Mouse (Mus musculus) cerebellum, adult 2 months (tissue): ENCODE data around the gene C2cd4a. TPM values are rescaled to one million over a fixed set of nuclear protein-coding genes. Genes with fewer than 3 reads are reported as not detected.

Experiments used
- DNase-seq, 2 experiments: peaks; one replicate each; pipeline ENCODE4 v3.0.0; 2021
- H3K27ac ChIP-seq: fragments of 200-500 bp; 2 replicates; pipeline ENCODE4 v1.5.1; 2012; ENCODE audit warnings: low read length, control low read depth, inconsistent platforms; ENCODE audit not compliant: insufficient read depth
- H3K27me3 ChIP-seq: fragments of 200-500 bp; 2 replicates; pipeline ENCODE4 v1.6.1; 2012; ENCODE audit warnings: inconsistent platforms, mild to moderate bottlenecking, low read length, moderate library complexity; ENCODE audit not compliant: control insufficient read depth, insufficient read depth
- H3K4me1 ChIP-seq: fragments of 200-500 bp; 2 replicates; pipeline ENCODE4 v1.6.1; 2011; ENCODE audit warnings: low read length; ENCODE audit not compliant: control insufficient read depth, insufficient read depth
- H3K4me3 ChIP-seq: fragments of 200-500 bp; replicated peaks from 2 replicates; pipeline ENCODE3; 2011; ENCODE audit warnings: mild to moderate bottlenecking, low read depth, low read length, control low read depth; ENCODE audit not compliant: insufficient read depth
- CTCF ChIP-seq: fragments of 200-500 bp; IDR thresholded peaks from 2 replicates; pipeline ENCODE4 v1.5.1; 2011; ENCODE audit warnings: low read depth, mild to moderate bottlenecking, control low read depth, low read length, moderate library complexity, borderline replicate concordance; ENCODE audit not compliant: insufficient read depth
- POLR2A ChIP-seq: fragments of 200-500 bp; IDR thresholded peaks from 2 replicates; pipeline ENCODE4 v1.6.1; 2011; ENCODE audit warnings: low read length, control low read depth, borderline replicate concordance; ENCODE audit not compliant: insufficient read depth
- WGBS: fragments of 180-500 bp; shearing (Covaris S2); methylation state at CpG from one replicate; pipeline ENCODE4 v1.1.7; 2018; 5-methylcytosine and 5-hydroxymethylcytosine counted together
- polyA plus RNA-seq: library from polyadenylated mRNA; depleted of rRNA; stranded (reverse); fragments of >200 nt; gene quantifications from 2 replicates; pipeline ENCODE4 v1.2.3, GENCODE M21; 2012; rRNA removed

Gene C2cd4a
- 0.07 and 0.10 TPM in 2 replicates for polyA plus RNA-seq

DNA sequence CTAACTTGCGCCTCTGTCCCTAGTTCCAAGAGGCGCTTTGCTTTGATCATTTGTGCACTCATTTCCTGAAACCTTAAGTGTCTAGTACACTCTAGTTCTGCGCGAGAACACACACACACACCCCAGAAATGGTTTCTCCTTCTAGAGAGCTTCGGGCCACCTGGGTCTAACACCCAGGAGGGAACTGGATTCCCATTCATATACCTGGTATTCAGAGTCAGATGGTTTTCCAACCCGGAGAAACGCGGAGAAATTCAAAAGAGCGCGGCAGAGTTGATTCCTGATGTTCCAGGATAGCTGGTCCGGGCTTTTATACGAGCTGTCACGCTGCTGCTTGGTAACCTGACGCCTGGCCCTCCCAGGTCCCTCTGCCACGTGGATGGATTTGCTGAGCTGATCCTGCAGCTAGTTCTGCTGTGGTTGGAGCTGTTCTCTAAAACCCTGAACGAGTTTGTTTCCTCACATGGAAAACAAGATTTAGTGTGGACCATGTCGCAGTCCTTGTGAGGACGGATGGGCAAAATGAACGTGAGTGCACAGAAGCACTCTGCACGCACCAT lies at the start of gene C2cd4a:
C2cd4a (minus strand) TSS at position 285 of the 560 bp plus-strand sequence.
- Histone ChIP-seq H3K27ac (no peak within 1 kb of the TSS), H3K4me1 (peaks cover 6% of the 10 kb centered on the region; the same call in 1 of the 2 replicates), H3K4me3 (peak within 1 kb of the TSS; percentile 49), H3K27me3 (no peaks in the 10 kb centered on the region)
- DNase-seq: no peak
- 7% methylated on average over 20 of the region's 20 CpGs for whole genome bisulfite sequencing
- TF ChIP-seq POLR2A (no peak), CTCF (no peak)

DNA sequence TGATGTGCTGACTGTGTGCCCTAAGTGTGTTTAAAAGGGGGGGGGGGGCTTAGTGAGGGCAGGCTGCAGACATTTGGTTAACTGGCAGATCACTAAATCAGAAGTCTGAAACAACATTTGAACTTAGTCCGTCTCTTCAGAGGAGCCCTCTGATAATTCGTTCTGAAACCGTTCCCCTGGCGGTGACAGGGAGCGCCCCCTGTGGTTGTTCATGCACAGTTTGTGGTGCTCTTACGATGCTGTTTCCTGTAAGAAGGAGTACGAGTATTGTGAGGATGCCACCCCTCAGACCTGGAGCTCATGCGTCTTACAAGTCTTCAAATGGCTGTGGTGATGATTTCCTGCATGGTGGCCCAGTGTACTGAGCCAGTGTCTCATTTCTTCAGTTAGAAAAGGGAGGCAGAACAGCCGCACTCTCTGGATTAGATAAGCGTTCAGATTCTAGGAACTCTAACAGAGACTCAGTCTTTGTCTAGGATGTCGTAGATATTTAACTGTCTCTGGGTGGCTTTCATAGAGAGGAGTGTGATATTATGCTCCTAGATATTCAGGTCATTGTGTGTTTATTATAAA lies 46.2 kb upstream of the C2cd4a start:
- DNase-seq: no peak
- Histone ChIP-seq H3K27me3 (no peaks in the 10 kb centered on the region), H3K27ac (no peak overlapping the region), H3K4me1 (no peaks in the 10 kb centered on the region), H3K4me3 (no peak overlapping the region)
- WGBS: 89% methylated on average over 11 of the region's 11 CpGs
- no peak for TF ChIP-seq CTCF
- TF ChIP-seq POLR2A: no peak

DNA sequence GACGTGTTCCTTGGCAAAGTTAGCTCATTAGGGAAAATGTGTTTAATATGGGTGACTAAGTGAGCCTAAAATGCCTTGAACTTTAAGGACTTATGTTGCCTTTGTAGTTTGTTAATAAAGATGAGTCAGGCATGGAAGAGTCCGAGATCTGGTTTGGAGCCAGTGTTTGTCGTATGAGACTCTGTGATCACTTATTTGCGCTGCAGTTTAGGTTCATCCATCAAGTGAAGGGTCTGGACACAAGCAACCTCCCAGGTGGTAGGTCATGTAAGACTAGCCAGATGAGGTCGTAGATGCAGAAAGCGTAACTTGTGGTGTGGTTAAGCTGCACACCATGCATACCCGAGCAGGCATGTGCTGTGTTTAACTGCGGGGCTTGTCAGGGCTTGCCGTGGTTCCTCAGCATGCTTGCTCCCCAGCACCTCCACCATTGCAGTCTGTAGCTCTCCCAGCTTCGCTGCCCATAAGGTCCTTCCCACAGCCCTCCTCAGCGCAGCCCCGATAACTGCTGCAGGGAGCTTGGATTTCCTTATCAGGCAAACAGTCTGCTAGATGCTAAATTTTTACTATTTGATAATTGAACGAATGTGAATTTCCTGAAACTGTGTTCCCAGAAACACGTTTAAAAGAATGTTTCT lies 45.1 kb upstream of the C2cd4a start:
- TF ChIP-seq CTCF: no peak
- TF ChIP-seq POLR2A: no peak
- no peak overlapping the region for H3K4me3 ChIP-seq
- no peak for DNase-seq
- no peaks in the 10 kb centered on the region for H3K27me3 ChIP-seq
- H3K27ac ChIP-seq: no peak overlapping the region
- 88% methylated on average over 14 of the region's 14 CpGs for WGBS
- H3K4me1 ChIP-seq: no peaks in the 10 kb centered on the region

DNA sequence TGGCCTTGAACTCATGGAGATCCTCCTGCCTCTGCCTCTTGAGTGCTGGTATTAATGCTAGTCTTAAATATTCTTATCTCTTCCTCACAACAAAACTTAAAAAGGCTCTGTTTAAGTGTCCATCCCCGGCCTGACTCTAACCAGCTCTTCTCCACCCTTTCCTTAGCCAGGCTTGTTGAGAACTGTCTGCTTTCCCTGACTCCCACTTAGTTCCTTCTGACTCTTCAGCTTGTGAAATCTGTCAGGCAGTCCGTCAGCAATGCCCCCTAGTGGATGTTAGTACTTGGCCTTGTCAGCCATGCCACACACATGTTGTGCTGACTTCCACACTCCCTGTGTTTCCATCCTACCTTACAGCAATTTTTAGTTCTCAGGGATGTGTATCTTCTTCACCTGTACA lies 43.2 kb upstream of the C2cd4a start:
- H3K4me1 ChIP-seq: no peaks in the 10 kb centered on the region
- peak; percentile 43 to 44 for DNase-seq
- no peaks in the 10 kb centered on the region for H3K27me3 ChIP-seq
- 53% methylated on average over 2 of the region's 2 CpGs for WGBS
- H3K27ac ChIP-seq: no peak overlapping the region
- TF ChIP-seq POLR2A: no peak
- peak; percentile 80 for TF ChIP-seq CTCF
- no peak overlapping the region for H3K4me3 ChIP-seq

DNA sequence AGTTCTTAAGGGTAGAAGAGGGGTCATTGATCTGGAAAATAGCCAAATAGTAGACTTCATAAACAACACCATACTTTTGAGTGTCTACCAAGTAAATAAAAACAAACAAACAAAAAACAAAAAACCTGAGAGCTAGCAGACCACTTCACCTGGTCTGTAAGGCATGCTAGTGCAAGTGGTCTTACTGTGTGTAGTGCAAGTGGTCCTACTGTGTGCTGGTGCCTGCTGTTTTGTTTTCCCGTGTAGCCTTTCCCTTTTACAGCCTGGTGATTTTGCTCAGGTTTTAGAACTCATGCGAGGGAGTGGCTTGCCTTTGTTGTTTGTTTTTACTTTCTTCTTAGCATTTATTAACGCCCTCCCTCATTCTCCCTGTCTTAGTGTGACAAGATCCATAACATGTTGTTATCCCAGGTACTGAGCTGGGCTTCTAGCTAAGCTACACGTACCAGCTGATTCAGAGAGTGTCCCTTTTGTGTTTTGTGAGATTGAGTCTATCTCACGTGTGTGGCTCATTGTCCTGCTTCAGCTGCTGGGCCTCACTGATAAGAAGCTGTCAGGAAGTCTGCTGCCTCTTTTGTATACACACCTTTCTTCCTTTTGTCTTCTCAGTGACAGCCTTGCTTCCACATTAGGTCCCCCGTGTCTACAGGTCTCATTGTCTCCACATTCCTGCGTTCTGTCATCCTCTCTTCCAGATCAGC lies 42.5 kb upstream of the C2cd4a start:
- no peaks in the 10 kb centered on the region for H3K4me1 ChIP-seq
- no peak for TF ChIP-seq POLR2A
- TF ChIP-seq CTCF: no peak
- no peak overlapping the region for H3K4me3 ChIP-seq
- no peaks in the 10 kb centered on the region for H3K27me3 ChIP-seq
- DNase-seq: no peak
- no peak overlapping the region for H3K27ac ChIP-seq
- 87% methylated on average over 7 of the region's 7 CpGs for WGBS

DNA sequence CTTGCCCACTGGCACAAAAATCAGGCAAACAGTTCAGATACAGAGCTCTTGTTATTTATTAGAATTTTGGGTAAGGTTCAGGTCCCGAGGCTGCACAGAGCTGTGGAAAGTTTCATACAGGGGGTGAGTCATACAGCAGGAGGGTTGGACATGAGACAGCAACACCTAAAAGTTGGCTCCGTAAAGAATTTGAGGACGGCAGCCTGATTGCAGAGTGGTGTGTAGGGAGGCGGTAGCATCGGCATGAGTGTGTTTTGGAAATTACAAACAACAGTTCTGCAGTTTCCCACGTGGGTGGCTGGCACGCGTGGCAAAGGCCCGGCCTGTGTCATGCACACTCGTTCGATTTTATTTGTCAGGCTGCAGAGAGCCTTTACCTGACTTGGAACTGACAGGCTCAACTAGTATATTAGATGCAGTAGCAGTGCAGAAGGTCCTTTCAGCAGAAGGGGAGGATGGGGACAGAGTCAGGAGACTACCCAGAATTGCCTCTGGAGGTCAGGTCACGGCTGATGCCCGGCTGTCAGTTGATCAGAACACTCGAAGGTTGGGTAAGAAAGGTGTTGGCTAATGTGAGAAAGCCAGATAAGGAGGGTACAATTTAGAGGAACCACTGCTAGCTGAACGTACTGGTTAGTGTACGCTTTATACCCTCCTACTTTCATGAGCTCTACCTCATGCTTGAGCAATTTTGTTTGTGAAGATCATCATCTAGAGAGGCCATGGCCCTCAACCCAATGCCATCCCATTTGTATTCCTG lies 37.7 kb upstream of the C2cd4a start:
- no peak for TF ChIP-seq POLR2A
- no peak for TF ChIP-seq CTCF
- Histone ChIP-seq H3K27ac (no peak overlapping the region), H3K4me3 (no peak overlapping the region), H3K4me1 (no peaks in the 10 kb centered on the region), H3K27me3 (no peaks in the 10 kb centered on the region)
- peak in 1 of 2 experiments; percentile 44 for DNase-seq
- 60% methylated on average over 16 of the region's 16 CpGs for WGBS

DNA sequence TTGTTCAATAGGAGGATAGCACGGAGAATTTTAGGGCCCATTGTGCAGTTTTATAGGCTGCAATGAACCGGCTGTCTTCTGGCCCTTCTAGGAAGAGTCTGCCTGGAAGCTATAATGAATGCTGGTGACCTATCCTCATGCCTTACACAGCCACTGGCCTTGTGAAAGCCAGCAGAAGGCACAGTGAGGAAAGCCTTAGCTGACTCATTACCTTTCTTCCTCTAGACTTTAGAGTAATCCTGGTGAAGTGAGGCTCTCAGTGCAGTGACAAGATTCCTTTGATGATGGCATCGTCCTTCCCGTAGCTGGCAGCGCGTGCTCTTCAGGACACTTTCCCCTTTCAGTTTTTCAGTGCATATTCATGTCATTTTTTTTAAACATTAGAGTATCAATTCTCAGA lies 35.3 kb upstream of the C2cd4a start:
- Histone ChIP-seq H3K27me3 (no peaks in the 10 kb centered on the region), H3K4me3 (no peak overlapping the region), H3K4me1 (no peaks in the 10 kb centered on the region), H3K27ac (no peak overlapping the region)
- no peak for TF ChIP-seq CTCF
- TF ChIP-seq POLR2A: no peak
- WGBS: 87% methylated on average over 6 of the region's 6 CpGs
- DNase-seq: no peak

DNA sequence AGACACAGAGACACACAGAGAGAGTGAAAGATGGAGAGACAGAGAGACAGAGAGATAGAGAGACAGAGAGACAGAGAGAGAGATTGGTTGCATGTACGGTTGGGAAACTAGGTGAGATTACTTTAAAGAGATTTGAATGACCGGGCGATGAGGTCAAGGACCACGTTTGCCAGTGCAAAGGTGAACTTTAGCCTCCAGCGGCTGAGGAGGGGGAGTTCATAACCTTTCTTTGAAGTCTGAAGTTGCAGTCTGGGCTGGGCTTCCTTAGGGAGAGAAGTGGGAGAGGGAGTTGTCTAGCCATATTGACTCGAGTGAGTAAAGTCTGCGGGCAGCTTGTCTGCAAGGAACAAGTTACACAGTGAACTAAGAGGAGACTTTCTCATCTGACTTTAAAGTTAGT lies 33.3 kb upstream of the C2cd4a start:
- no peak overlapping the region for H3K27ac ChIP-seq
- no peaks in the 10 kb centered on the region for H3K4me1 ChIP-seq
- 81% methylated on average over 7 of the region's 7 CpGs for WGBS
- H3K27me3 ChIP-seq: no peaks in the 10 kb centered on the region
- H3K4me3 ChIP-seq: no peak overlapping the region
- no peak for DNase-seq
- no peak for TF ChIP-seq CTCF
- TF ChIP-seq POLR2A: no peak
